11 mouse cellular contexts compared by ENCODE assay signal in the genomic region with DNA sequence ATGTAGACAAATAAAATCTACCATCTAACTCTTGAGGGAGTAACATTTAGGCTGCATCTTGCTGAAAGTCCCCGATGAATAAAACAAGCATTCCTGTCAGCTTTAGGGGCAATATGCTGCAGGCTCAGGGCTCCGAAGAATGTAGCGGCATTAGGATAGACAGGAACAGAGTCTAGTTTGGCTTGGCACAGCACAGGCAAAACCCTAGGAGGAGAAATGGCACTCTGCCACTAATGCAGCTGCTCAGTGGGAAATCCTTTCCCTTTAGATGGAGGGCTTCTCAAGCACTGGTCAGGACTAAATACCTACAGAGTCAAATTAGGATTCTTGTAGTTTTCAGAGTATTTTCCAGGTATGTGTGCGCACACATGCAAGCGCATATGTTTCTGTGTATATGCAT.
DNase-seq lines count a peak whose midpoint lies in the region; ATAC-seq and TF ChIP-seq lines count a peak whose summit lies in the region.
"Had no signal": no experiment of that assay in that cellular context is flagged by ENCODE, and none has a peak within 500 bp of the region (broad histone marks: within the 10 kb centered on the region; RNA-seq: fewer than 3 reads in every experiment).

No protein-coding gene starts in this region.

- H3K9me3 ChIP-seq in hindbrain, embryonic 14.5 days (ENCODE audit: control insufficient read depth, low read length), result no peaks in the 10 kb centered on the region
- no peaks in the 10 kb centered on the region for H3K9me3 ChIP-seq in hindbrain, embryonic 10.5 days
- no peaks in the 10 kb centered on the region for H3K9me3 ChIP-seq in lung, embryonic 14.5 days (ENCODE audit: low read depth, low read length)
- H3K9me3 ChIP-seq in lung, postnatal 0 days (ENCODE audit: low read length), result no peaks in the 10 kb centered on the region

- ATAC-seq in hindbrain, embryonic 14.5 days (ENCODE audit: low FRiP score), result peak; percentile 24; the same call in 1 of the 2 replicates
- ATAC-seq in lung, embryonic 14.5 days (ENCODE audit: insufficient read depth), result peak; percentile 56; the same call in 1 of the 2 replicates
- no peak for ATAC-seq in lung, postnatal 0 days

- H3K36me3 ChIP-seq in hindbrain, embryonic 14.5 days (replicated peaks; ENCODE audit: control insufficient read depth, insufficient read depth), result no peaks in the 10 kb centered on the region
- no peaks in the 10 kb centered on the region for H3K36me3 ChIP-seq in hindbrain, embryonic 10.5 days
- H3K36me3 ChIP-seq in lung, embryonic 14.5 days (ENCODE audit: insufficient read depth), result no peaks in the 10 kb centered on the region
- no peaks in the 10 kb centered on the region for H3K36me3 ChIP-seq in lung, postnatal 0 days (ENCODE audit: insufficient read depth, low read length)

- TF ChIP-seq EP300 in lung, postnatal 0 days (IDR thresholded peaks at IDR 0.05), result no peak

- no peak for TF ChIP-seq CTCF in lung, embryonic 14.5 days (IDR thresholded peaks at IDR 0.05; ENCODE audit: low read depth)
- no peak for TF ChIP-seq CTCF in lung, postnatal 0 days (IDR thresholded peaks at IDR 0.05)

- no peak overlapping the region for H3K9ac ChIP-seq in hindbrain, embryonic 14.5 days
- H3K9ac ChIP-seq in lung, embryonic 14.5 days, result no peak overlapping the region
- H3K9ac ChIP-seq in lung, postnatal 0 days (replicated peaks; ENCODE audit: low read depth), result no peak overlapping the region

- no peaks in the 10 kb centered on the region for H3K27me3 ChIP-seq in hindbrain, embryonic 14.5 days (ENCODE audit: control insufficient read depth, insufficient read depth, low read length)
- no peaks in the 10 kb centered on the region for H3K27me3 ChIP-seq in hindbrain, embryonic 10.5 days (ENCODE audit: insufficient read depth, poor library complexity, severe bottlenecking)
- no peaks in the 10 kb centered on the region for H3K27me3 ChIP-seq in lung, embryonic 14.5 days (ENCODE audit: insufficient read depth, low read length)
- H3K27me3 ChIP-seq in lung, postnatal 0 days (replicated peaks; ENCODE audit: insufficient read depth, low read length), result no peaks in the 10 kb centered on the region

- DNase-seq in hindbrain, embryonic 14.5 days (ENCODE audit: low spot score), result peak; percentile 59
- DNase-seq in hindbrain, embryonic 10.5 days (ENCODE audit: low spot score), result no peak
- DNase-seq in lung, embryonic 14.5 days, result peak; percentile 76
- DNase-seq in lung, postnatal 0 days (ENCODE audit: low spot score), result no peak
- peak; percentile 89 for DNase-seq in cerebellum, adult 11-12 months
- peak; percentile 90 to 91 for DNase-seq in cerebellum, postnatal 10 days
- no peak for DNase-seq in adrenal gland, postnatal 25 days
- DNase-seq: kidney, adult 8-10 months; thymus, adult 2 months had no signal

- H3K4me3 ChIP-seq in hindbrain, embryonic 14.5 days (replicated peaks; ENCODE audit: low read length), result no peak overlapping the region
- H3K4me3 ChIP-seq in hindbrain, embryonic 10.5 days, result no peak overlapping the region
- no peak overlapping the region for H3K4me3 ChIP-seq in lung, embryonic 14.5 days (ENCODE audit: low read depth, low read length)
- no peak overlapping the region for H3K4me3 ChIP-seq in lung, postnatal 0 days (ENCODE audit: low read depth, low read length)
- H3K4me3 ChIP-seq: myocyte had no signal

- WGBS in hindbrain, embryonic 14.5 days, result 79% methylated on average over 5 of the region's 5 CpGs
- 94% methylated on average over 5 of the region's 5 CpGs for WGBS in hindbrain, embryonic 10.5 days
- 82% methylated on average over 5 of the region's 5 CpGs for WGBS in lung, embryonic 14.5 days
- WGBS in lung, postnatal 0 days, result 73% methylated on average over 5 of the region's 5 CpGs

- H3K4me2 ChIP-seq in hindbrain, embryonic 14.5 days (replicated peaks), result no peak overlapping the region
- no peak overlapping the region for H3K4me2 ChIP-seq in lung, embryonic 14.5 days
- no peak overlapping the region for H3K4me2 ChIP-seq in lung, postnatal 0 days (replicated peaks; ENCODE audit: low read depth, low read length)

- no peaks in the 10 kb centered on the region for H3K4me1 ChIP-seq in hindbrain, embryonic 14.5 days (replicated peaks; ENCODE audit: control insufficient read depth, insufficient read depth, low read length)
- H3K4me1 ChIP-seq in hindbrain, embryonic 10.5 days (replicated peaks), result no peaks in the 10 kb centered on the region
- H3K4me1 ChIP-seq in lung, embryonic 14.5 days (ENCODE audit: insufficient read depth), result no peaks in the 10 kb centered on the region
- H3K4me1 ChIP-seq in lung, postnatal 0 days (ENCODE audit: insufficient read depth, low read depth, low read length), result no peaks in the 10 kb centered on the region

- no peak overlapping the region for H3K27ac ChIP-seq in hindbrain, embryonic 14.5 days
- no peak overlapping the region for H3K27ac ChIP-seq in hindbrain, embryonic 10.5 days
- no peak overlapping the region for H3K27ac ChIP-seq in lung, embryonic 14.5 days (ENCODE audit: low read depth)
- no peak overlapping the region for H3K27ac ChIP-seq in lung, postnatal 0 days (ENCODE audit: low read length)
- H3K27ac ChIP-seq: macrophage had no signal

Comparison
In these comparisons a context has a peak if more than half of its experiments do, and no peak if none do; other contexts are left out.
1. DNase-seq: peak in hindbrain, embryonic 14.5 days (single experiment), lung, embryonic 14.5 days (single experiment), cerebellum, adult 11-12 months (single experiment) and cerebellum, postnatal 10 days (2 of 2); none in hindbrain, embryonic 10.5 days (single experiment), lung, postnatal 0 days (single experiment) and adrenal gland, postnatal 25 days (single experiment).